Mouse (Mus musculus): ENCODE data around the gene Gm20388.
"Not testable (repeated sequence)": the region's sequence is repeated elsewhere in the genome, so short reads cannot be mapped to it uniquely, and the experiment has no call there.

Gm20388 gene

DNA sequence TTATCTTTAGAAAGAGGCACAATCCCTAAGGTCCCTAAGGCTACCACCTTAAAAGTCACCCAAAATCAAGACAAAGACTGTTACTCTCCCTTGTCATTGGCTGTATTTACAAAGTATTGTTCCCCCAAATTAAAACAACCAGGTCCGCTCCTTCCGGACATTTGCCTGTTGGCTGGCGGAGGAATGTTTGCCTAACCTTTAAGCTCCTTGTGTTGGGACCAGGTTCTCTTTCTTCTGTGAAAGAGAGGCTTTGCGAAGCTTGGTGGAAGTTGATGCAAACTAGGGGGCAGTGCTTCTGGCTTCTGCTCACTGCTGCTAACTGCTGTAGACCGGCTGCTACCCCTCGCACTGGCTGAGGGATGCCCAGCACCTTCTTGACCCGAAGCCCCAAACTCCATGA is 3898.0 kb downstream of the Gm20388 start:
- no peak for DNase-seq (ENCODE audit: low spot score in 2 of 2)

DNA sequence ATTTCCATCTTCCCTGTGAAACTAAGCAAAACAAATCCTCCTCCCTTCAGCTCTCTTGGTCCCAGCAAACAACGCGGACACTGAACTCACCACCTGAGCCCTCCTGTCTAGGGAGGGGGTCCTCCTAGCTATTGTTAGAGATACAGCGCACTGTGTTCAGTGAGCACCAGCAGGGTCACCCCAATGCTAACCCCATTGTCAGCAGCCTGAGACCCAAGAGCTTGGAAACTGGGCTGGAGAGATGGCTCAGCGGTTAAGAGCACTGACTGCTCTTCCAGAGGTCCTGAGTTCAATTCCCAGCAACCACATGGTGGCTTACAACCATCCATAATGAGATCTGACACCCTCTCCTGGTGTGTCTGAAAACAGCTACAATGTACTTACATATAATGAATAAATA is 3898.7 kb downstream of the Gm20388 start:
- DNase-seq (ENCODE audit: low spot score in 2 of 2) = not testable (repeated sequence)

DNA sequence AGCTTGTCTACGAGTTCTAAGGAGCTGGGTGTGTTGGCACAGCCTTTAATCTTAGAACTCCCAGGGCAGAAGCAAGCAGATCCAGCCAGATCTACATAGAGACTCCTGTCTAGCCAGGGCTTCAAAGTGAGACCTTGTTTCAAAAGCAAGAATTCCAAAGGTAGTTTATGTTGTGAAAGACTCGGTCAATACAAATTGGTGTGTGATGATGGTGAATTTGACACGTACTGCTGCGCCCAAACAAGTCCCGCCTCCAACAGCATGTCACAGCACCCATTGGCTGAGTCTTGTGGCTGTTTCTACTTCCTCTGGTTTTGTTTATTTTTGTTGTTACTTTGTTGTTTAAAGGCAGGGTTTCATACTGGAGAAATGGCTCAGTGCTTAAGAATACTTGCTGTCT is 3901.6 kb downstream of the Gm20388 start:
- no peak for DNase-seq (ENCODE audit: low spot score in 2 of 2)

DNA sequence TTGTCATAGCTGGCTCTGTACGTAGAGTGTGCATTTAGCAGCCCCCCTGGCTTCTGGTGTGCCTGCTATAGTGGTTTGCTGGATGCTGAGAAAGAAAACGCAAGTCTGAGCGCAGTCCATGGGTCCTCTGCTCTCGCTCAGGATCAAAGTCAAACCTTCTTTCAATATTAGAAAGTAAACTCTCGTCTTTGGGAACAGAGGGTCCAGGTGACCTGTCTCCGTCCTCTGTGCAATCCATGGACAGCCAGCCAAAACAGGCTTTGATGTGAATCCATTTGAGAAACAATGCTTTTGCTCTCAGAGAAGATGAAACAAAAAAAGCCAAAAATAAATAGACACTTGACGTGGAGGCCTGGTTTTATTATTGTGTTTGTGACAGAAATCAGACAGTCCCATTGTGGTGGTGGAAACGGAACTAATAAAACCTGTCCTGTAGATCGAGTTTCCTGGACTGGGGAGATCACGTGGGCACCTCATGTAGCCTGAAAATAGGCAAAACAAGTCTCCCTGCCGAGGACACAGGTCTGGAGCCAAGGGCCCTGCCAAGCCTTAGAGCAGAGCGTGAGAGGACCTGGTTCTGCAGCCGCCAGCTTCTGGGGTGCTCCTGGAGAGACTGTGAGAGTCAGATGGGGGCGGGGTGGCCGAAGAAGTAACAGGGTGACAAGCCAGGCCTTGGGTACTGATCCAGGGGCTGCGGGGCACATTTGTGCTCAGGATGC is 3902.7 kb downstream of the Gm20388 start:
- no peak for DNase-seq (ENCODE audit: low spot score in 2 of 2)

DNA sequence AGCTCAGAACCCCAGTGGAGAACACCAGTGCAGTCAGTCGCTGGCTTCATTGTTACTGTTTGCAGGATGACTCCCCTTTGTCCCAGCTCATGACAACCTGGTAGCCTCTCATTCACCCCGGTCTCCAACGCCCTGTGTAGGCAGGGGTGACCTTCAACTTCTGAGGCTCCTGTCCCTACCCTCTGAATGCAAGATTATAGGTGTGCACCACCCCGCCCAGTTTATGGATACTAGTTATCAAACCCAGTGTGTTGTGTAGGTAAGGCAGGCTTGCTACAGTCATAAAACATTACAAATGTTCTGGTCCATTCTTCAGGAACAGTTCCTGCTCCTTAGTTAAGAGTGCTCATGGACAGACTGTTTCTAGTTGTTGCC is 3903.2 kb downstream of the Gm20388 start:
- DNase-seq (ENCODE audit: low spot score in 2 of 2) = no peak

DNA sequence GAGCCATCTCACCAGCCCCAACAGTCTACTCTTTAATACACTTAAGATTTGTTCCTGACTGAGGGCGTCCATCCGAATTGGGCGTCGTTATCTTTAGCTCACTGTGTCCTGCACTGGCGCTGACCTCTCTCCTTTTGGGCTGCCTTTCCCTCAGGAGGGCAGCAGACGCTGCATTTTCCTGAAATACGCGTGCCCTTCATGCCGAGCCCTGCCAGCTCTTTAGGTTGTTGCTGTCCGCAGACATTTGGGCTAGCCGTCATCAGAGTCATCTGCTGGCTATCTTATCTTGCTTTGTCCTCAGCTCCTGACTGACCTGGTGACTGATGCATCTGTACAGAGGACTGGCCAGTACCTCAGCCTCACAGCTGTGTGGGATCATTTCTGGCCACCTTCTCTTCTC is 3904.7 kb downstream of the Gm20388 start:
- no peak for DNase-seq (ENCODE audit: low spot score in 2 of 2)

DNA sequence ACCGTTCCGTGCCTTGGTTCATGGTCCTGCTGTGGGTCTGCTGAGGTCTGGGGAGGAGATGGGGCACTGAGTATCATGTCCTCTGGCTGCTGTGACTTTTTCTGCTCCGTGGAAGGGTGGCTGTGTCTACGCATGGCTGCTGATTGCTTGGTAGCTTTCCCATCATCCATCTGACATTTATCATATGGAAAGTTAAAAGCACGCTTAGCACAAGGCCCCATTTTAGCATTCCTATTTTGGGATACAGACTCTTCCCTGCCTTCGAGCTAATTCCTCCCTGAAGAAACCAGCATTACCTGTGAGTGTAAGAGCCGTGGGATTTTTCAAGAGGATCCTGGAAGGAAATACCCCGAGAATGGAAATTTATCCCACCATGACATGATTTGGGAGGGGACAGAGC is 3906.3 kb downstream of the Gm20388 start:
- no peak for DNase-seq (ENCODE audit: low spot score in 2 of 2)

DNA sequence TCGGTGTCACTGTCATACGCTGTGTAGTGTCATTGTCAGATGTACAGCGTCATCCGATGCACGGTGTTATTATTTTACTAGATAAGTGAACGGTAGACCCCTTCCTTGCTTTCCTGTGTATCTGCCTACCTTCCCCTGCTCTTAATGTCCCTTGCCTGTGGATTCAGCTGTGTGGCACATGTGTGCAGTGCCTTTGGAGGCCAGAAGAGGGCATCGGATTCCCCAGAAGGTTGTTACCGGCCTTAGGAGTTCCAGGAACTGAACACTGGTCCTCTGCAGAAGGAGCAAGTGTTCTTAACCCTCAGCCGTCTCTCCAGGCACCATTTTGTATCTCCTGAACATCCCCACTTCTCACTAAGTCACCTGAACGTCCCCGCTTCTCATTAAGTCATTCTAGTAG is 3907.1 kb downstream of the Gm20388 start:
- DNase-seq (ENCODE audit: low spot score in 2 of 2) = no peak

DNA sequence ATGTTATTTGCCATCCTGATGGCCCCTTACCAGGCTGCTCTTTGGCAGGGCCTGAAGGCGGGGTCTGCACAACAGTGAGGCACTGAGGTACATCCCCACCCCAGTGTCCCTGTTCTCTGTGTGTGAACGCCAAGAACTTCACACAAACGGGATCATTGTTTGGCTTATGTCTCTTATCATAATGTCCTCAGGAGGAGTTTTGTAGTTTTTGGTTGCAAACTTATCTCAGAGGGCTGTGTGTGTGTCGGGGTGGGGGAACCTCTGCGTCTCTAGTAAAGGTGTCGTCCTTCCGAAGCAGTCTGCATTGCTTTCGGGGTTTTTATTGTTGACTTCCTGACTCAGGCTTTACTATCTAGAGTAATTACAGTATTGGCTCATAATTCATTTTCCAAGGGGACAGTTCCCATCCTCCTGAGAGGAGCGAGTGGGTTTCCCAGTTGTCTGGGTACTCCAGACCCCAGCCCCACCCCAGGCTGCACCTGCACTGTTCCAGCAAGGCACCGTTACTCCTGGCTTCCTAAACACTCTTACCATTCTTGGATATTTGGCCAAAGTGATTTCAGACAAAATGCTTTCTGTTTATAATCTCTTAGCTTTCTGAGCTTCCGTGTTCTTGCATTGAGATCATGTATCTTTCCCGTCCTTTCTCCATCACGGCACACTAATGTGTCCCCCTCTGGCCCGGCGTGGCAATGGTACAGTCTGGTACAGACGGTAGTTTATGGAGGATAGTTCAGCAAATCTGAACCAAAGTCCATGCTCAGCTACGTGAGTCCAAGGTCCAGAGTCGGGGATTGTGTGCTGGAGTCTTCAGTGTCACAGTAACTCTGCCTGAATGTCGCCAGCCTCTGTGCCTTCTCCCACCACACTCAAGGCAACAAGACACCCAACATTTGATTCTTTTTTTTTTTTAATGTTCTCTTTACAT is 3909.3 kb downstream of the Gm20388 start:
- DNase-seq (ENCODE audit: low spot score in 2 of 2) = no peak

DNA sequence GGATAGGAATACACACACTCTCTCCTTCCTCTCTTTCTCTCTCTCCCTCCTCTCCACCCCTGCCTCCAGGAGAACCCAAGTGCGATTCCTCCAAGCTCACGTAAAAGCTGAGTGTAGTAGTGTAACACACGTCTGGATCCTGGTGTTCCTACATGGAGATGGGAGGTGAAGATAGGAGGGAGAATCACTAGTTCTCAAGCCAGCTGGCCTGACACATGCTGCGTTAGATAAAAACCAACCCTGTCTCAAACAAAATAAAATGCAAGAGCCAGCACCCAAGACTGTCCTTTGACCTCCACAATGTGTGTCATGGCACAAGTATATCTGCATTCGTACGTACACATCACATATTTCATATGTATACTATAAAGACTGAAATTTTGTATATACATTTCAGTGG is 3910.1 kb downstream of the Gm20388 start:
- no peak for DNase-seq (ENCODE audit: low spot score in 2 of 2)

DNA sequence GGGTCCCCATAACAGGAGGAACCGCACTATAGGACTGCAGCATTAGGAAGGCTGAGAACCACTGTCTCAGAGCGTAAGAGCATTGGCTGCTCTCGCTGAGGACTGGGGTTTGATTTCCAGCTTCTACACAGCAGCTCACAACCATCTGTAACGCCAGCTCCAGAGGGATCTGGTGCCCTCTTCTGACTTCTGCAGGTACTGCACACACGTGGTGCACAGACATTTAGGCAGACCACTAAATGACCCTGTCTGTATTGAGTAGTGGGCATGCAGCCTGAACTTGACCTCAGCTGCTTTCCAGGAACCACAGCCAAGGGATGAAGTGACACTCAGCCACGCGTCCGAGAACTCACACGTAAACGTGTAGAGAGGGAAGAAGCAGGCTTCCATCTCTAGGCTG is 3912.5 kb downstream of the Gm20388 start:
- DNase-seq (ENCODE audit: low spot score in 2 of 2) = no peak

DNA sequence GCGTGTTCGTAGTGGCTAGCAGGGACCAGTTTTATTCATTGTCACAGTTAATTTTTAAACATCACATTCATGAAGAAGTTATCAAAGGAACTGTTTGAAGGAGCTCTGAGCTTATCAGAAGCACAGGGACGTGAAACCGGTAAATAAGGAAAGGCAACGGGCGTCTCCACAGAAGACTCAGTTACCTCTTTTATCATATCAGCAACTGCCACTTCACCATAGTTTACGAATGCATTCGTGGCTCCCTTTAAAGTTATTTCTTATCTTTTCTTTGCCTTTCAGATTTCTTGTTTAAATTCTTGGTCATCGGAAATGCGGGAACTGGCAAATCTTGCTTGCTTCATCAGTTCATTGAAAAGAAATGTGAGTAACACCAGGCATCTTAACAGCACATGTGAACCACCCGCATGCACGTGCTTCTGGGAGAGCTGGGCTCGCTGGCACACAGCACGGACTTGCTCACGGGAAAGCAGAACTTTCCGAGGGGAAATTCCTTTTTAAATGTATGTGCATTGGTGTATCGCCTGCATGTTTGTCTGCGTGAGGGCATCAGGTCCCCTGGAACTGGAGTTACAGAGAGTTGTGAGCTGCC is 3913.0 kb downstream of the Gm20388 start:
- DNase-seq (ENCODE audit: low spot score in 2 of 2) = no peak

DNA sequence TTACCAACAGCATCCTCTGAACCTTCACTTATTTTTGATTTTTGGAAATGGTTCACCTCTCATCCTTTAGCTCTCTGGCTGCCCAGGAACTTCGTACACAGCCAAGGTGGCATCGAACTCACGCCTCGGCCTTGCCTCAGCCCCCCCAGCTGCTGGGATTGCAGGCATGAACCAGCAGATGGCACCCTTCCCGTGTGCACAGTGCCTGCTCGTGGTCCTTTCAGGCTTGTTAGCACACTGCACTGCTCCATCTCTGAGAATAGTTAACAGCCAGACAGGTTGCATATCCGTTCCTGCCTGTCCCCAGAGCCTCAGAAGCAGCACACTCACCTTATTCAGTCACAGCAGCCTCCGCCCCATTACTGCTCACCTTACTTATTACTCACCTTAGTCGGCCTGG is 3915.4 kb downstream of the Gm20388 start:
- no peak for DNase-seq (ENCODE audit: low spot score in 2 of 2)

DNA sequence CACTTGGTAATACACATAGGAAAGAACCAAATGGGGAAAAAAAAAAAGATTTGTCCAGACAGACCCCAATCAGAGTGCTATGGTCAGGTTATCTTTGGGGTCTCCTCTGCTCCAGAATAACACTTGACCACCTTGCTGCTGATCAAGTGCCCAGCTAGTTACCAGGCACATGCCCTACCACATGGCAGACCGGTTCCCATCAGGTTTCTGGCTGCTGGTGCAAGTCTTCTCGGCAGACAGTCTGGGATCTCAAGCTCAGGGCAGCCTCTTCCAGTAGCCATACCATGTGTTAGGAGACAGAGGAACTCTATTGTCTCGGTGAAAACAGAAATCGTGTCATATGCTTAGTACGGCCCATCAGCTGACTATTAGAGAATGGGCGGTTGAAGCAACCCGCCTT is 3916.1 kb downstream of the Gm20388 start:
- DNase-seq (ENCODE audit: low spot score in 2 of 2) = no peak

DNA sequence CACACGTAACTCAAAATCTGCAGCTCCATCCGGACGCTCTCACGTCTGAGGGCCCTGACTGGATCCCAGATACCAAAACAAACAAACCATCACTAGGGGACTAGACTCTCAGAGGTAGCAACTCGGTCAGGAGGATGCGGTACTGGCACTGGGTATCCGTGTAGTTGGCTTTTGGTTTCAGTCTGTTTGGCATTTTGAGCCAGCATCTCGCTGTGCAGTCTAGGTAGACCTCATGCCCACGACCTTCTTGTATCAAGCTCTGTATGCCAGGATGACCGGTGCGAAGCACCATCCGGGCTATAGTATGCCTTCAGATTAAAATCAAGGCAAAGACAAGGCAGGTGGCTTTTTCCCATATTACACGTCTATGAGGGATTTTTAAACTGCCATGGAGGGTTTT is 3916.9 kb downstream of the Gm20388 start:
- DNase-seq (ENCODE audit: low spot score in 2 of 2) = no peak

DNA sequence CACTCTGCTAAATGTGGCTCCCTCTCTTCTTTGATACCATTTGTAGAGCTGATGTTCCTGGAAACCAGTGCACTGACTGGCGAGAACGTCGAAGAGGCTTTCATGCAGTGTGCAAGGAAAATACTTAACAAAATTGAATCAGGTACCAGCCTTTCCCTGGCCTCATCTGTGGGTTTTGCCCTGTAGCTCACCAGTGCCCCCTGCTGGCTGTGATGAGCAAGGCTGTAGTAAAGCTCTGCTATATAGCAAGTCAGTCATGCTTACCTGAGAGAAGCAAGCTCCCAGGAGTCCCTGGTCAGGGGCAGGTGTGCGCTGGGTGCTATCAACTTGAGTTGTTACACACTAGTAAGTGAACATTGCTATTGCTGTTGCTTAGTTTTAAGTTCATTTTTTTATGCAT is 3922.1 kb downstream of the Gm20388 start:
- DNase-seq (ENCODE audit: low spot score in 2 of 2) = no peak

DNA sequence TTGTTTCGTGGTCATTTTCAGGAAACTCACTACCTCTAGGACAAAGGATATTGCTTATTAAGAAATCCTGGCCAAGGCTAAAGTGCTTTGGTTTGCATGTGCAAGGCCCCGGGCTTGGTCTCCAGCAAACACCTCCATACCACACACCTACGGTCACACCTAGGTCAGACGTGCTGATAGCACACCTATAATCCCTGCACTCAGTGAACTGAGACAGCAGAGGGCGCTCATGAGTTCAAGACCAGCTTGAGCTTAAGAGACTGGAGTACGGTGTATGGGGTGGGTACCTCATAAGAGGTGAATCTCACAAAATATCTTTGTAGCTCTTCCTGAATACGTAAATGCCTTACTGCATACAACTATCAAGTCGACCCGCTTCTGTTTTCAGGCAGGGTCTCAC is 3924.8 kb downstream of the Gm20388 start:
- peak in 1 of 2 experiments; percentile 56 for DNase-seq (ENCODE audit: low spot score in 2 of 2)

DNA sequence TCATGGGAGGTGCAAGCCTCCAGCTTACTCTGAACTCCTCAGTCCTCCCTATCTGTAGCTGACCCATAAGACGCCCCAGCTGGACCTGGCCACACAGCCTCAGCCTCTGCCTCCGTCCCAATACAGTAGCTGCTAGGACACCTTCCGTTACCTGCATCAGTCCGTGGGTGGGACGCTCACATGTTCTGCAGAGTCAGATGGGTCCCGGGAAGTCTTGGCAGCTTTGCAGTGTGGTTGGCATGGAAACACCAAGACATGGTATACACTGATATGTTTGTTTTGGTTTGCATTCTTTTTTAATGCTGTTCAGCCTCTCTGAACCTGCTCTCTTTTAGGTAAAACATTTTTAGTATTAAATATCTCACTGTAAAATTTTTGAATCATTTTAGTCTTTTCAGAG is 3925.7 kb downstream of the Gm20388 start:
- DNase-seq (ENCODE audit: low spot score in 2 of 2) = no peak

DNA sequence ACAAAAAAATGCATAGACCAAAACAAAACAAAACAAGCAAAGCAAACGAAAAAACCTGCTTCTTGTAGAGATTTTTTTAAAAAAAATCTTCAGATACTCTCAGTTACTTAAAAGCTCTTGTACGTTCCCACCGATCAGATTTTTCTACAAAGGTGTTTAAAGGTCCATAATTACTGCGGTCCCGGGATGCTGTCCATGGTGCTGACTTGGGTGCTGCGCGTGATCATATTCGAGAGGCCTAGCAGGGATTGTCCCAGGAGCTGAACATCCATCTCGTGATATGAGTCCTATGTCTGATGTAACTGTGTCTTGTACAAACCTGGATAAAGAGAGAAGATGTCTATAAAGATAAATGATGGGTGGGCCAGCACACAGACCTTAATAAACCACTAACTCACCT is 3927.9 kb downstream of the Gm20388 start:
- DNase-seq (ENCODE audit: low spot score in 2 of 2) = no peak

DNA sequence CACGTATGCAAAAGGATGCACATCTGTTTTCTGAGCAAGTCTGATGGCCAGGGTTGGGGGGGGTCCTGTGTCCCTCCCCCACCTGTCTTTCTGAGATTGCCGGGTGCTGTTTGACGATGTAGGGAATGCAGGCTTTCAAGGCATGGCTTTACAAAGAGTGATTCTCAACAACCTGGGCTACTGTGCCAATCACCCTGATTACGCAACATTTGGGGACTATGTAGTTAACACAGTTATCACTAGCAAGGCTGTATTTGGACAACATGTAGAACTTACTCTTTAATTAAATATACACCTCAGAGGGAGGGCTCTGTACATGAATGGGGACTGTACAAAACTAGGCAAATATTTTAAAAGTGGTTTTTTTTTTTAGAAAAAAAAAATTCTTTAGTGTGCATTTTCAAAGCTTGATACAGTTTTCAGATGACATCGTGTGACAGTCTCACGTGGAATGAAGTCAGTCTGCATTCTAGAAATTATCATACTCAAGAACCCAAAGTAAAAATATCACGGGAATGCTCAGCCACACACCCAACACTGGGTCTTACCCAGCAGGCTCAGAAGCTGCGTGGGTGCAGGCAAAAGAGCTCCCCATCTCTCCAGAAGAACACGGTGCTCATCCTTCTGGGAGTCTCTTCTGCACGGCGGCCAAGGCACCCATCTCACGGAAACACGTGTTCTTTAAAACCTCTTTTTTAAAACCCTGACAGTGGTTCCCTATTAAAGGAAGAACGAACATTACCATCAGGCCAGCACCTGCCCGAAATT is 3930.1 kb downstream of the Gm20388 start:
- peak; percentile 59 to 72 for DNase-seq (ENCODE audit: low spot score in 2 of 2)

DNA sequence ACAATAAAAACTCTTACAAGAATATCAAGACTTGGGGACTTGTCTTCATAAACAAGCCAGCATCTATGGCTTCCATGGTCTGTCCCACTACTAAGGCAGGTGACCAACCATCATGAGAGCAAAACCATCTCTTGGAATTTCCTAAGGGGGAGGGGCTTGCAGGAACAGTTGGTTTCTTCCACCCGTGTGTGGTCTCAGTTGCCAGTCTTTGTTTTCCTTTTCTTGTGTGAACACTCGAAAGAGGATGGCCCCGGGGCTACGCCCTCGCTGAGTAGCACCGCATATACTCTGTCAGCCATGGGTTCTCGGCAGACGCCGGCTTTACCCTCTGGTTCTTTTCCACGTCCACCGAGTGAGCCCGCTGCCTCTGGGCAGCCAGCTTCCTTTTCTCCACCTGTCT is 3931.4 kb downstream of the Gm20388 start:
- DNase-seq (ENCODE audit: low spot score in 2 of 2) = no peak

DNA sequence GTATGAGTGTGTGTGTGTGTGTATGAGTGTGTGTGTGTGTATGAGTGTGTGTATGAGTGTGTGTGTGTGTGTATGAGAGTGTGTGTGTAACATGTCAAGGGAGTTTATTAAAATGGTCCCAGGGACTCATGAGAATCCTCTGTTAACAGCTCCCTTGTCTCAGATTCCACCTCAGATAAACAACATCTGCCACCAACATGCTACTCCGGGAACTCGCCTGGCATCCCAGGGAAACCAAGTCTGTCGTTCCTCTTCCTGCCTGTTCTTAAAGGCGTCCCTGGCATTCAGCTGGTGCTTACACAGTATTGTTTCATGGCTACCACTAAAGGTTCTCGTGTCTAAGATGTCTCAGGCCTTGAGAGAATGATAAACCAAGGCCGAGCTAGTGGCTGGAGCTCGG is 3933.7 kb downstream of the Gm20388 start:
- no peak for DNase-seq (ENCODE audit: low spot score in 2 of 2)
